Mouse (Mus musculus) heart, adult 2 months (tissue): ENCODE measurements at regions not wholly inside any gene's neighbourhood (a gene's known extent, or its start where the extent isn't known, plus 50 kb on each side); places are given as distances from the start of the nearest gene placed in this dataset.

Experiments
- DNase-seq, 2 experiments: peaks; one replicate each; pipeline ENCODE4 v3.0.0; 2021
- H3K27ac ChIP-seq: fragments of 200-600 bp; 2 replicates; pipeline ENCODE4 v1.8.1; 2022
- H3K27me3 ChIP-seq: fragments of 200-500 bp; 2 replicates; pipeline ENCODE4 v1.6.1; 2012; ENCODE audit warnings: mild to moderate bottlenecking, low read length, inconsistent platforms, mixed read lengths; ENCODE audit not compliant: control insufficient read depth, insufficient read depth
- H3K36me3 ChIP-seq: fragments of 200-500 bp; 2 replicates; pipeline ENCODE4 v1.6.1; 2012; ENCODE audit warnings: low read length, inconsistent platforms; ENCODE audit not compliant: control insufficient read depth, insufficient read depth
- H3K4me1 ChIP-seq: fragments of 200-500 bp; 2 replicates; pipeline ENCODE4 v1.6.1; 2011; ENCODE audit warnings: low read length; ENCODE audit not compliant: control insufficient read depth, insufficient read depth
- H3K4me3 ChIP-seq: fragments of 200-600 bp; 2 replicates; pipeline ENCODE4 v1.8.1; 2022
- H3K79me2 ChIP-seq: fragments of 200-500 bp; replicated peaks from 2 replicates; pipeline ENCODE4 v1.6.1; 2012; ENCODE audit warnings: mild to moderate bottlenecking, inconsistent platforms, low read length, moderate library complexity, mixed read lengths; ENCODE audit not compliant: control insufficient read depth, insufficient read depth
- H3K9ac ChIP-seq: fragments of 200-500 bp; 2 replicates; pipeline ENCODE4 v1.6.1; 2012; ENCODE audit warnings: low read depth, mild to moderate bottlenecking, control low read depth, inconsistent platforms, low read length, mixed read lengths
- CTCF ChIP-seq: fragments of 200-600 bp; IDR thresholded peaks from 2 replicates; pipeline ENCODE4 v1.8.1; 2022; ENCODE audit warnings: antibody characterized with exemption, mild to moderate bottlenecking, moderate library complexity
- EP300 ChIP-seq: fragments of 200-500 bp; IDR thresholded peaks from 2 replicates; pipeline ENCODE4 v1.6.1; 2011; ENCODE audit warnings: low read depth, low read length, control low read depth; ENCODE audit not compliant: insufficient read depth
- POLR2A ChIP-seq: fragments of 200-500 bp; IDR thresholded peaks from 2 replicates; pipeline ENCODE4 v1.6.1; 2011; ENCODE audit warnings: mild to moderate bottlenecking, low read depth, low read length, control low read depth; ENCODE audit not compliant: insufficient read depth
- WGBS: fragments of 180-500 bp; shearing (Covaris S2); methylation state at CpG from one replicate; pipeline ENCODE4 v1.1.7; 2018; 5-methylcytosine and 5-hydroxymethylcytosine counted together
- intact Hi-C: fragments of 180-260 bp; cut with DNase I; formaldehyde crosslinking; loops from one replicate; pipeline ENCODE4 v1.15.1; 2025

DNA sequence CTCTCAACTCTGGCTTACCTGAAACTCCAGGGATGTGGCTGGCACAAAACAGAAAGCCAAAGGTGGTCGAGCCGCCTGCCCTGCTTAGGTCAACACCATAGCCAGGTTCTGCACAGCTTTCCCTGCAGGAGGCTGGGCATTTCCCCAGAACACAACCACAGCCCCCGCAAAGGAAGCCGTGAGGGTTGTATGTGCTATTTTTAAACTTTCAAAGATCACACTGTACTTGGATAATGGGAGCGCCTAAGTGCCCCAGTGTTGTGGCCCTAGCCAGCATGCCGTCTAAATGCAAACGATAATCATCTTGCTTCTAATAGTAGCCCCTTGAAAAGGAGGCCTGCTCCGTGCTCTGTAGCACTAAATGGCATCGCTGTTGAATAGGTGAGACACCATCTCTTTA is 184.5 kb upstream of the Jarid2 start:
- Histone ChIP-seq H3K36me3 (no peaks in the 10 kb centered on the region), H3K4me1 (peaks cover 2% of the 10 kb centered on the region), H3K27ac (no peak overlapping the region), H3K27me3 (no peaks in the 10 kb centered on the region), H3K79me2 (no peaks in the 10 kb centered on the region), H3K9ac (no peak overlapping the region), H3K4me3 (no peak overlapping the region)
- intact Hi-C loops: no loop called here
- DNase-seq: peak in 1 of 2 experiments; percentile 34
- WGBS: 18% methylated on average over 9 of the region's 9 CpGs
- TF ChIP-seq CTCF (no peak), EP300 (no peak), POLR2A (no peak)

DNA sequence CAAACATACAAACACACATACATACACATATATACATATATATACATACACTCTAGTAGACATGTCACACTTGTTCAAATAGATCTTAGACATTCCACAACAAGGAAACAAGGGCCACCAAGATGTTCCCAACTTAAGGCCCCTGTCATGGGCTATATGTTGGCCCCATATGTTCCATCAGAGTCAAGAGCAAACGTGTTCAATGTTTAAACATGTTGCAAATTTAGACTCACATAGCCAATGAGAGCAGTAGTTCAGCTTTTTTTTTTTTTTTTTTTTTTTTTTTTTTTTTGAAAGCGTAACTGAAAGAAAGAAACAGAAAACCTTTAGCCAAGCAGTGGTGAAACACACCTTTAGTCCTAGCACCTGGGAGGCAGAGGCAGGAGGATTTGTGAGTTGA is 183.0 kb upstream of the Jarid2 start:
- Histone ChIP-seq H3K9ac (no peak overlapping the region), H3K79me2 (no peaks in the 10 kb centered on the region), H3K4me1 (peaks cover 2% of the 10 kb centered on the region), H3K36me3 (no peaks in the 10 kb centered on the region), H3K27ac (no peak overlapping the region), H3K27me3 (no peaks in the 10 kb centered on the region), H3K4me3 (no peak overlapping the region)
- 96% methylated on average over 2 of the region's 2 CpGs for WGBS
- no peak for DNase-seq
- intact Hi-C loops: no loop called here
- TF ChIP-seq CTCF (no peak), EP300 (no peak), POLR2A (no peak)

GRCm38 (mm10) chr13:44548880-44549279 is 180.4 kb upstream of the Jarid2 start:
- H3K27me3 ChIP-seq: no peaks in the 10 kb centered on the region
- 65% methylated on average over 3 of the region's 3 CpGs for WGBS
- H3K36me3 ChIP-seq: no peaks in the 10 kb centered on the region
- no peak overlapping the region for H3K9ac ChIP-seq
- H3K79me2 ChIP-seq: no peaks in the 10 kb centered on the region
- no peak for DNase-seq
- intact Hi-C loops: no loop called here
- H3K4me1 ChIP-seq: peaks cover 2% of the 10 kb centered on the region; the same call in 1 of the 2 replicates
- no peak overlapping the region for H3K27ac ChIP-seq
- no peak for TF ChIP-seq POLR2A
- TF ChIP-seq EP300: no peak
- no peak for TF ChIP-seq CTCF
- no peak overlapping the region for H3K4me3 ChIP-seq

DNA sequence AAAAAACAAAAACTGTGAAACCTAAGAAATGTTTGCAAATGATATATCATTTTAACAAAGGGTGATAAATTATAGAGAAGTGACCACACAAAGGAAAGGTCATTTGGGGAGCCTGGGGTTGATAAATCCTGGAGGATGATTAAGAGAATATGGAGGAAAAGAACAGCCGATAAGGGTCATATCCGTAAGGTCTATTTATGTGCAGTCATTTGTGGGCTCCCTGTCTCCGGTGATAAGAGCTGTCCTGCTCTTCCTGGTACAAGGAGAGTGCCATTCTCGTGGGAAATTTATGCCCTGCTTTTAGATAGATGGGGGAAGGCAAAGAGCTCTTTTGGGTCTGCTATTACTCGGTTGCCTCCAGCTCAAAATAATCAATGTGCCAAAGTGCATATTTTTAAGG is 175.9 kb upstream of the Jarid2 start:
- intact Hi-C loops: no loop called here
- TF ChIP-seq POLR2A: no peak
- no peak for TF ChIP-seq EP300
- TF ChIP-seq CTCF: no peak
- WGBS: 40% methylated on average over 5 of the region's 5 CpGs
- no peak overlapping the region for H3K9ac ChIP-seq
- H3K4me1 ChIP-seq: no peaks in the 10 kb centered on the region; the same call in 1 of the 2 replicates
- no peaks in the 10 kb centered on the region for H3K36me3 ChIP-seq
- H3K79me2 ChIP-seq: no peaks in the 10 kb centered on the region
- no peaks in the 10 kb centered on the region for H3K27me3 ChIP-seq
- no peak for DNase-seq
- H3K27ac ChIP-seq: no peak overlapping the region
- no peak overlapping the region for H3K4me3 ChIP-seq

DNA sequence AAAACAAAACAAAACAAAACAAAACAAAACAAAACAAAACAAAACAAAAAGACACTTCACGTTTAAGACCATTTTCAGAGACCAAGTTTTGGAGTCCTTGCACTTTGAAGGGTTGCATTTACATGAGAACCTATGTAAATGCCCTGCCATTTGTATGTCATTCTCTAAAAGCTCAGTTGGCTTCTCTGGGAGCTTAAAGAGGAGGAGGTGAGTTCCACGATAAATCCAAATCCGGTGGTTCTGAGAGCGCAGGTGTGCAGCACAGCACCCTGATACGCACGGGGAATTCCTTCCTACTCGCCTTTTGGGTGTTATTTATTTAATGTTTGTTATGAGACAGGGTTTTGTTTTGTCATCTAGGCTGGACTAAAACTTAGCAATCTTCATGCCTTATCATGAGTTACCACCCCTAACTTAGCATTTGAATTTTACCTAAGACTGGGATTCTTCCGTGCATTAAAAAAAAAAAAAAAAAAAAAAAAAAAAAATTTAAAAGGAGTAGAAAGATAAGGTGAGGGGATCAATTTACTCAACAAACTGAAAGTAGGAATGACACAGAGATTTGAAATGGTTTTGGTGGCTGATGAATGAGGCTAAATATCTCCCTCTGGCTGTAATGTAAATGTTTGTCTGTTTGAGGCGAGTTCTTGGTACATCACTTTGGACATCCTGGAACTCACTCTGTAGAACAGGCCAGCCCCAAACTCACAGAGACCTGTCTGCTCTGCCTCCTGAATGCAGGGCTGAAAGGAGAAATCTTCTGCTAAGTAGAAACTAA is 174.4 kb upstream of the Jarid2 start:
- Histone ChIP-seq H3K27ac (no peak overlapping the region), H3K27me3 (no peaks in the 10 kb centered on the region), H3K36me3 (no peaks in the 10 kb centered on the region), H3K9ac (no peak overlapping the region), H3K4me1 (no peaks in the 10 kb centered on the region; the same call in 1 of the 2 replicates), H3K4me3 (no peak overlapping the region), H3K79me2 (no peaks in the 10 kb centered on the region)
- TF ChIP-seq CTCF (no peak), EP300 (no peak), POLR2A (no peak)
- 90% methylated on average over 9 of the region's 9 CpGs for WGBS
- intact Hi-C loops: no loop called here
- no peak for DNase-seq

- intact Hi-C loops: no loop called here
- TF ChIP-seq CTCF (no peak), EP300 (no peak), POLR2A (no peak)
- 91% methylated on average over 6 of the region's 6 CpGs for WGBS
- Histone ChIP-seq H3K9ac (no peak overlapping the region), H3K4me3 (no peak overlapping the region), H3K27me3 (no peaks in the 10 kb centered on the region), H3K27ac (no peak overlapping the region), H3K4me1 (no peaks in the 10 kb centered on the region; the same call in 1 of the 2 replicates), H3K79me2 (no peaks in the 10 kb centered on the region), H3K36me3 (no peaks in the 10 kb centered on the region)
- no peak for DNase-seq
Measured at GRCm38 (mm10) chr13:44555979-44556378, 173.3 kb upstream of the Jarid2 start.
